Mouse (Mus musculus) lung, embryonic 14.5 days (tissue): Measurements from ENCODE around the gene Slc15a5. TPM values are rescaled to one million over a fixed set of nuclear protein-coding genes. Genes with fewer than 3 reads are reported as not detected.

ENCODE experiments used
- ATAC-seq: fragments of 200-750 bp; cut with Nextera tagmentation; 2 replicates; pipeline ENCODE4 v1.8.0; 2017; ENCODE audit warnings: mild to moderate bottlenecking, moderate TSS enrichment, moderate library complexity; ENCODE audit not compliant: insufficient read depth
- DNase-seq: peaks from one replicate; pipeline ENCODE4 v3.0.0-alpha.2; 2015
- H3K27ac ChIP-seq: fragments of 300-500 bp; sonication (generic); 2 replicates; pipeline ENCODE4 v1.5.1; 2014; ENCODE audit warnings: low read depth, mild to moderate bottlenecking, moderate library complexity
- H3K27me3 ChIP-seq: fragments of 300-500 bp; sonication (generic); 2 replicates; pipeline ENCODE4 v1.6.1; 2014; ENCODE audit warnings: low read length, control low read depth; ENCODE audit not compliant: insufficient read depth
- H3K36me3 ChIP-seq: fragments of 300-500 bp; sonication (generic); 2 replicates; pipeline ENCODE4 v1.6.1; 2014; ENCODE audit warnings: control low read depth; ENCODE audit not compliant: insufficient read depth
- H3K4me1 ChIP-seq: fragments of 300-500 bp; sonication (generic); 2 replicates; pipeline ENCODE4 v1.6.1; 2014; ENCODE audit warnings: antibody characterized with exemption, control low read depth; ENCODE audit not compliant: insufficient read depth
- H3K4me2 ChIP-seq: fragments of 300-500 bp; sonication (generic); 2 replicates; pipeline ENCODE4 v1.6.1; 2014; ENCODE audit warnings: mild to moderate bottlenecking
- H3K4me3 ChIP-seq: fragments of 300-500 bp; sonication (generic); 2 replicates; pipeline ENCODE4 v1.5.1; 2014; ENCODE audit warnings: low read depth, low read length
- H3K9ac ChIP-seq: fragments of 300-500 bp; sonication (generic); 2 replicates; pipeline ENCODE4 v1.6.1; 2014
- H3K9me3 ChIP-seq: fragments of 300-500 bp; sonication (generic); 2 replicates; pipeline ENCODE4 v1.6.1; 2016; ENCODE audit warnings: low read depth, low read length, control low read depth
- CTCF ChIP-seq: IDR thresholded peaks from 2 replicates; pipeline ENCODE4 v1.5.1; 2016; ENCODE audit warnings: antibody characterized with exemption, low read depth
- WGBS: fragments of 180-500 bp; shearing (Covaris S2); extraction: QIAGEN DNeasy Blood & Tissue Kit; methylation state at CpG from one replicate; pipeline ENCODE4 v1.1.7; 2014; 5-methylcytosine and 5-hydroxymethylcytosine counted together
- polyA plus RNA-seq: library from polyadenylated mRNA; unstranded; fragments of >200 nt; fragmentation: Nextera tagmentation; extraction: Ambion mirVana; gene quantifications from 2 replicates; pipeline ENCODE4 v1.2.1, GENCODE M21; 2014

Gene Slc15a5
- polyA plus RNA-seq, 1 experiment from 2014 or later, result not detected

GRCm38 (mm10) chr6:138073540-138073939 lies 6.2 kb downstream of the Slc15a5 start:
- no peak for TF ChIP-seq CTCF
- H3K4me3 ChIP-seq, result no peak overlapping the region
- no peak for ATAC-seq
- no peaks in the 10 kb centered on the region for H3K27me3 ChIP-seq
- no peaks in the 10 kb centered on the region for H3K4me1 ChIP-seq
- no peak overlapping the region for H3K27ac ChIP-seq
- no peak overlapping the region for H3K4me2 ChIP-seq
- no peaks in the 10 kb centered on the region for H3K36me3 ChIP-seq
- DNase-seq, result no peak
- H3K9me3 ChIP-seq, result no peaks in the 10 kb centered on the region
- WGBS, result 79% methylated on average over 2 of the region's 2 CpGs
- H3K9ac ChIP-seq, result no peak overlapping the region

- Histone ChIP-seq H3K27ac (no peak overlapping the region), H3K36me3 (no peaks in the 10 kb centered on the region), H3K4me3 (no peak overlapping the region), H3K27me3 (no peaks in the 10 kb centered on the region), H3K4me2 (no peak overlapping the region), H3K9ac (no peak overlapping the region), H3K9me3 (no peaks in the 10 kb centered on the region), H3K4me1 (no peaks in the 10 kb centered on the region)
- ATAC-seq (no peak), DNase-seq (no peak)
- WGBS, result 71% methylated on average over 8 of the region's 8 CpGs
- no peak for TF ChIP-seq CTCF
Measured at GRCm38 (mm10) chr6:138072963-138073339, 6.8 kb downstream of the Slc15a5 start.

- no peak for ATAC-seq
- no peak overlapping the region for H3K27ac ChIP-seq
- 65% methylated on average over 5 of the region's 5 CpGs for WGBS
Measured at GRCm38 (mm10) chr6:138072110-138072962, 7.4 kb downstream of the Slc15a5 start.

GRCm38 (mm10) chr6:138071505-138072107 lies 8.1 kb downstream of the Slc15a5 start:
- Histone ChIP-seq H3K4me1 (no peaks in the 10 kb centered on the region), H3K27me3 (no peaks in the 10 kb centered on the region), H3K9ac (no peak overlapping the region), H3K36me3 (no peaks in the 10 kb centered on the region), H3K4me3 (no peak overlapping the region), H3K4me2 (no peak overlapping the region), H3K9me3 (no peaks in the 10 kb centered on the region), H3K27ac (no peak overlapping the region)
- no peak for DNase-seq
- ATAC-seq, result no peak
- no peak for TF ChIP-seq CTCF
- WGBS, result 57% methylated on average over 4 of the region's 4 CpGs

More at GRCm38 (mm10) chr6:138072110-138072962, 7.4 kb downstream of the Slc15a5 start:
- no peaks in the 10 kb centered on the region for H3K9me3 ChIP-seq
- TF ChIP-seq CTCF, result no peak
- no peak for DNase-seq
- no peak overlapping the region for H3K9ac ChIP-seq
- no peaks in the 10 kb centered on the region for H3K27me3 ChIP-seq
- no peak overlapping the region for H3K4me2 ChIP-seq
- no peaks in the 10 kb centered on the region for H3K36me3 ChIP-seq
- H3K4me3 ChIP-seq, result no peak overlapping the region
- no peaks in the 10 kb centered on the region for H3K4me1 ChIP-seq

GRCm38 (mm10) chr6:138070720-138071504 lies 8.8 kb downstream of the Slc15a5 start:
- no peak overlapping the region for H3K9ac ChIP-seq
- H3K27ac ChIP-seq, result no peak overlapping the region
- H3K9me3 ChIP-seq, result no peaks in the 10 kb centered on the region
- 82% methylated on average over 13 of the region's 13 CpGs for WGBS
- ATAC-seq, result no peak
- H3K4me2 ChIP-seq, result no peak overlapping the region
- no peaks in the 10 kb centered on the region for H3K4me1 ChIP-seq
- no peak for DNase-seq
- no peaks in the 10 kb centered on the region for H3K36me3 ChIP-seq
- H3K27me3 ChIP-seq, result no peaks in the 10 kb centered on the region
- H3K4me3 ChIP-seq, result no peak overlapping the region
- no peak for TF ChIP-seq CTCF

GRCm38 (mm10) chr6:138069921-138070320 lies 9.8 kb downstream of the Slc15a5 start:
- H3K27me3 ChIP-seq, result no peaks in the 10 kb centered on the region
- H3K27ac ChIP-seq, result no peak overlapping the region
- H3K9ac ChIP-seq, result no peak overlapping the region
- ATAC-seq, result no peak
- no peaks in the 10 kb centered on the region for H3K9me3 ChIP-seq
- no peaks in the 10 kb centered on the region for H3K4me1 ChIP-seq
- TF ChIP-seq CTCF, result no peak
- H3K4me2 ChIP-seq, result no peak overlapping the region
- no peak overlapping the region for H3K4me3 ChIP-seq
- no peak for DNase-seq
- H3K36me3 ChIP-seq, result no peaks in the 10 kb centered on the region
- 89% methylated on average over 10 of the region's 10 CpGs for WGBS

- Histone ChIP-seq H3K4me3 (no peak overlapping the region), H3K27me3 (no peaks in the 10 kb centered on the region), H3K27ac (no peak overlapping the region), H3K9me3 (no peaks in the 10 kb centered on the region), H3K4me1 (no peaks in the 10 kb centered on the region), H3K9ac (no peak overlapping the region), H3K36me3 (no peaks in the 10 kb centered on the region), H3K4me2 (no peak overlapping the region)
- no peak for ATAC-seq
- DNase-seq, result no peak
- WGBS, result 31% methylated on average over 15 of the region's 15 CpGs
- TF ChIP-seq CTCF, result no peak
Measured at GRCm38 (mm10) chr6:138055572-138055971, 24.1 kb downstream of the Slc15a5 start.
